Mouse (Mus musculus) small intestine, adult 2 months (tissue): ENCODE measurements around the gene Tpte.

ENCODE experiments used
- CTCF ChIP-seq: fragments of 200-500 bp; IDR thresholded peaks from 2 replicates; pipeline ENCODE4 v1.5.1; 2012; ENCODE audit warnings: low read depth, mild to moderate bottlenecking, control low read depth, inconsistent platforms, low read length, moderate library complexity, mixed read lengths; ENCODE audit not compliant: insufficient replicate concordance, insufficient read length; ENCODE audit errors: extremely low read depth
- POLR2A ChIP-seq: fragments of 200-500 bp; IDR thresholded peaks from 2 replicates; pipeline ENCODE4 v1.6.1; 2012; ENCODE audit warnings: low read depth, mild to moderate bottlenecking, control low read depth, inconsistent platforms, low read length, moderate library complexity

- TF ChIP-seq CTCF (no peak), POLR2A (no peak)
These were observed 76.1 kb downstream of the Tpte start for GRCm38 (mm10) chr8:22359359-22359758.
